Mouse (Mus musculus) intestine, embryonic 15.5 days (tissue): ENCODE measurements around the gene Tsc1. TPM values are rescaled to one million over a fixed set of nuclear protein-coding genes. Genes with fewer than 3 reads are reported as not detected.

Experiments used
- ATAC-seq: fragments of 200-750 bp; cut with Nextera tagmentation; 2 replicates; pipeline ENCODE4 v1.8.0; 2017; ENCODE audit warnings: moderate TSS enrichment, moderate library complexity
- H3K27ac ChIP-seq: fragments of 300-500 bp; sonication (generic); 2 replicates; pipeline ENCODE4 v1.5.1; 2015; ENCODE audit warnings: mild to moderate bottlenecking, inconsistent platforms
- H3K27me3 ChIP-seq: fragments of 300-500 bp; sonication (generic); replicated peaks from 2 replicates; pipeline ENCODE4 v1.6.1; 2015; ENCODE audit warnings: inconsistent platforms
- H3K36me3 ChIP-seq: fragments of 300-500 bp; sonication (generic); 2 replicates; pipeline ENCODE4 v1.6.1; 2015; ENCODE audit warnings: inconsistent platforms
- H3K4me1 ChIP-seq: fragments of 300-500 bp; sonication (generic); replicated peaks from 2 replicates; pipeline ENCODE4 v1.6.1; 2015; ENCODE audit warnings: inconsistent platforms
- H3K4me2 ChIP-seq: fragments of 300-500 bp; sonication (generic); replicated peaks from 2 replicates; pipeline ENCODE4 v1.6.1; 2015; ENCODE audit warnings: mild to moderate bottlenecking, inconsistent platforms
- H3K4me3 ChIP-seq: fragments of 300-500 bp; sonication (generic); replicated peaks from 2 replicates; pipeline ENCODE4 v1.5.1; 2015; ENCODE audit warnings: inconsistent platforms
- H3K9ac ChIP-seq: fragments of 300-500 bp; sonication (generic); 2 replicates; pipeline ENCODE4 v1.6.1; 2015; ENCODE audit warnings: inconsistent platforms
- H3K9me3 ChIP-seq: fragments of 300-500 bp; sonication (generic); 2 replicates; pipeline ENCODE4 v1.6.1; 2016; ENCODE audit warnings: inconsistent platforms
- WGBS: fragments of 180-500 bp; shearing (Covaris S2); methylation state at CpG from one replicate; pipeline ENCODE4 v1.1.7; 2015; 5-methylcytosine and 5-hydroxymethylcytosine counted together
- polyA plus RNA-seq: library from polyadenylated mRNA; unstranded; fragments of >200 nt; fragmentation: Nextera tagmentation; extraction: Ambion mirVana; gene quantifications from 2 replicates; pipeline ENCODE4 v1.2.1, GENCODE M21; 2015

Tsc1 gene
- polyA plus RNA-seq, 1 experiment from 2014 or later: 16.2 TPM

- no peak for ATAC-seq
- WGBS: 59% methylated on average over 3 of the region's 3 CpGs
- Histone ChIP-seq H3K4me1 (no peaks in the 10 kb centered on the region), H3K27me3 (no peaks in the 10 kb centered on the region), H3K4me2 (no peak overlapping the region), H3K27ac (no peak overlapping the region), H3K9me3 (no peaks in the 10 kb centered on the region), H3K9ac (no peak overlapping the region), H3K36me3 (peaks cover 24% of the 10 kb centered on the region; the same call in 1 of the 2 replicates), H3K4me3 (no peak overlapping the region)
These were observed 24.8 kb downstream of the Tsc1 start for GRCm38 (mm10) chr2:28665818-28666217.

DNA sequence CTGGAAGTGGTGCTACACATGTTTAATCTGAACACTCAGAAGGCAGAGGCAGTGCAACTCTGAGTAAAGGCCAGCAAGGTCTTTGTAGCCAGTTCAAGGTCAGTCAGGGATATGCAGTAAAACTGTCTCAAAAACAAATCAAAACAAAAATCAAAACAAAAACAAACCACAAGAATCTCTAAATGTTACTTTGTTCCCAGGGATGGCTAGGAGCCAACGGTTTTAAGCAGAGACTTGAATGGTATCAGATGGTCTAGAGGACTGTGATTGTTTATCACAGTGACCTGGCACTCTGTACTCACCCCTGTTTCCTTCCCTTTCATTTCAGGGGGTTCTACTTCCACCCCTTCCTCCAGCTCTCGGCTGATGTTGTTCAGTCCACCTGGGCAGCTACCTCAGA lies 30.4 kb downstream of the Tsc1 start:
- 83% methylated on average over 2 of the region's 2 CpGs for WGBS
- H3K36me3 ChIP-seq: peaks cover 24% of the 10 kb centered on the region

GRCm38 (mm10) chr2:28676005-28676404 lies 35.0 kb downstream of the Tsc1 start:
- 78% methylated on average over 8 of the region's 8 CpGs for WGBS
- Histone ChIP-seq H3K9me3 (no peaks in the 10 kb centered on the region), H3K4me1 (no peaks in the 10 kb centered on the region), H3K4me2 (no peak overlapping the region), H3K36me3 (peaks cover 41% of the 10 kb centered on the region), H3K9ac (no peak overlapping the region), H3K4me3 (no peak overlapping the region), H3K27ac (no peak overlapping the region), H3K27me3 (no peaks in the 10 kb centered on the region)
- ATAC-seq: no peak

More for the DNA sequence above, 30.4 kb downstream of the Tsc1 start:
- Histone ChIP-seq H3K4me1 (no peaks in the 10 kb centered on the region), H3K9ac (no peak overlapping the region), H3K4me3 (no peak overlapping the region), H3K27ac (no peak overlapping the region), H3K27me3 (no peaks in the 10 kb centered on the region), H3K9me3 (no peaks in the 10 kb centered on the region), H3K4me2 (no peak overlapping the region)
- ATAC-seq: no peak

GRCm38 (mm10) chr2:28680710-28681109 lies 39.7 kb downstream of the Tsc1 start:
- Histone ChIP-seq H3K4me2 (no peak overlapping the region), H3K27me3 (no peaks in the 10 kb centered on the region), H3K27ac (no peak overlapping the region), H3K4me3 (no peak overlapping the region), H3K36me3 (peaks cover 36% of the 10 kb centered on the region), H3K9ac (no peak overlapping the region), H3K4me1 (no peaks in the 10 kb centered on the region), H3K9me3 (no peaks in the 10 kb centered on the region)
- WGBS: 34% methylated on average over 4 of the region's 4 CpGs
- ATAC-seq: no peak

DNA sequence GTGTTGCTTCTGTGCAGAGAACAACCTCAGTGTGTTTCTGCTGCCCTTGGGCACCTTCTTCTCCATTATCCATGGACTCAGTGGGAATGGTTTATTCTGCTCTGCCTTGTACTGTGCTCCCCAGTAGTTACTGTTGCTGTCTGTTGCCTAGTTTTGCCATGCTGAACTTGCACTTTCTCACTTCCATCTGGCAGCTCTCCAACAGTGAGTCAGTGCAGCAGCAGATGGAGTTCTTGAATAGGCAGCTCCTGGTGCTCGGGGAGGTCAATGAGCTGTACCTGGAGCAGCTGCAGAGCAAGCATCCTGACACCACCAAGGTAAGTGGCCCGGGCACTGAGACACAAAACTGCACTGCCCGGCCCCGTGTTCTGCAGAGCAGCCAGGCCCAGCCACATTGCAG lies 40.7 kb downstream of the Tsc1 start:
- Histone ChIP-seq H3K27ac (no peak overlapping the region), H3K27me3 (no peaks in the 10 kb centered on the region), H3K9ac (no peak overlapping the region), H3K4me1 (no peaks in the 10 kb centered on the region), H3K36me3 (peaks cover 37% of the 10 kb centered on the region), H3K9me3 (no peaks in the 10 kb centered on the region), H3K4me2 (no peak overlapping the region), H3K4me3 (no peak overlapping the region)
- no peak for ATAC-seq
- WGBS: 86% methylated on average over 4 of the region's 4 CpGs

DNA sequence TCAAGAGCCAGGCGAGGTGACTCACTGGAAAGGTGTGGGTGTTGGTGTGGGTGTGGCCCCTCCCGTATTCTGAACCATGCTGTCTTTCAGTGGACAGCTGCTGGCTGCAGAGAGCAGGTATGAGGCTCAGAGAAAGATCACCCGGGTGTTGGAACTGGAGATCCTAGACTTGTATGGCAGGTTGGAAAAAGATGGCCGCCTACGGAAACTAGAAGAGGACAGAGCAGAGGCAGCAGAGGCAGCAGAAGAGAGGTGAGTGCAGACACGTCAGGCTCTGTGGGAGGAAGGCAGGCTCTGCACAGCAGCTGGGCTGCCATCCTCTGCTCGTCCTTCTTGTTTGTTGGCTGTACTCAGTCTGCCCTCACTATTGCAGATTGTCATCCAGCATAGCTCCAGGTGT lies 44.9 kb downstream of the Tsc1 start:
- H3K27me3 ChIP-seq: no peaks in the 10 kb centered on the region
- no peaks in the 10 kb centered on the region for H3K9me3 ChIP-seq
- no peaks in the 10 kb centered on the region for H3K4me1 ChIP-seq
- H3K27ac ChIP-seq: no peak overlapping the region
- H3K9ac ChIP-seq: no peak overlapping the region
- 82% methylated on average over 7 of the region's 7 CpGs for WGBS
- ATAC-seq: no peak
- H3K36me3 ChIP-seq: peaks cover 28% of the 10 kb centered on the region; the same call in 1 of the 2 replicates
- H3K4me2 ChIP-seq: no peak overlapping the region
- H3K4me3 ChIP-seq: no peak overlapping the region

GRCm38 (mm10) chr2:28688431-28688830 lies 47.4 kb downstream of the Tsc1 start:
- H3K4me3 ChIP-seq: no peak overlapping the region
- H3K36me3 ChIP-seq: peaks cover 14% of the 10 kb centered on the region; the same call in 1 of the 2 replicates
- H3K9ac ChIP-seq: no peak overlapping the region
- no peak overlapping the region for H3K4me2 ChIP-seq
- H3K27ac ChIP-seq: no peak overlapping the region
- ATAC-seq: no peak
- H3K4me1 ChIP-seq: no peaks in the 10 kb centered on the region
- WGBS: 26% methylated on average over 3 of the region's 3 CpGs
- no peaks in the 10 kb centered on the region for H3K27me3 ChIP-seq
- H3K9me3 ChIP-seq: no peaks in the 10 kb centered on the region

DNA sequence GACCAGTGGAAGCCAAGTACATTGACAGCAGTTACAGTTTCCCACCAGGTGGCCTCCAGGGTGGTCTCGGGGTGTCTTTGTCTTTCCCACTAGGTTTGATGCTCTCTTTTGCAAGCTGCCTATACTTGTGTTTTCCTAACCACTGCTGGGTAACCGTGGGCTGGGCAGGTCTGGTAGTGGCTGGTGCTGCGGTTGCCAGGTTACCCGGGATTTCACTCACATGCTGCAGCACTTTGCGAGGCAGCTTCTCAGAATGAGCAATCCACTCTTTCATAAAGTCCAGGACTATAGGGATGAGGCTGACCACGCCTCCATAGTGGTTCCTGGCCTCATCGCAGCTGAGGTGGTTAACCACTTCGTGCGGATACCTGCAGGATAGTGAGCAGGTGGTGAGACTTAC lies 51.7 kb downstream of the Tsc1 start:
- no peaks in the 10 kb centered on the region for H3K9me3 ChIP-seq
- no peaks in the 10 kb centered on the region for H3K36me3 ChIP-seq
- H3K27ac ChIP-seq: no peak overlapping the region
- H3K27me3 ChIP-seq: no peaks in the 10 kb centered on the region
- H3K4me1 ChIP-seq: no peaks in the 10 kb centered on the region
- no peak overlapping the region for H3K4me3 ChIP-seq
- no peak overlapping the region for H3K4me2 ChIP-seq
- ATAC-seq: no peak
- H3K9ac ChIP-seq: no peak overlapping the region
- 78% methylated on average over 9 of the region's 9 CpGs for WGBS

- WGBS: 77% methylated on average over 5 of the region's 5 CpGs
- Histone ChIP-seq H3K4me2 (no peak overlapping the region), H3K4me1 (peaks cover 3% of the 10 kb centered on the region), H3K27me3 (no peaks in the 10 kb centered on the region), H3K4me3 (no peak overlapping the region), H3K36me3 (no peaks in the 10 kb centered on the region), H3K9me3 (no peaks in the 10 kb centered on the region), H3K27ac (no peak overlapping the region), H3K9ac (no peak overlapping the region)
- ATAC-seq: no peak
These were observed 57.5 kb downstream of the Tsc1 start for GRCm38 (mm10) chr2:28698566-28698965.

- H3K4me2 ChIP-seq: peak within 1 kb of the TSS; percentile 94
- 1% methylated on average over 53 of the region's 53 CpGs for WGBS
- H3K36me3 ChIP-seq: no peaks in the 10 kb centered on the region
- peak; percentile 90 for ATAC-seq
- H3K9ac ChIP-seq: peak within 1 kb of the TSS; percentile 54
- H3K4me1 ChIP-seq: peaks cover 3% of the 10 kb centered on the region
- H3K27me3 ChIP-seq: no peaks in the 10 kb centered on the region
- peak within 1 kb of the TSS; percentile 63 for H3K4me3 ChIP-seq
- H3K9me3 ChIP-seq: no peaks in the 10 kb centered on the region
- H3K27ac ChIP-seq: peak within 1 kb of the TSS; percentile 51; the same call in 1 of the 2 replicates
These were observed 58.6 kb downstream of the Tsc1 start, which contains the start of the genes Spaca9 and Ak8 for GRCm38 (mm10) chr2:28699361-28700335. Gene Spaca9 (minus strand): TSS chr2:28699727. Gene Ak8 (plus strand): TSS chr2:28700164.

DNA sequence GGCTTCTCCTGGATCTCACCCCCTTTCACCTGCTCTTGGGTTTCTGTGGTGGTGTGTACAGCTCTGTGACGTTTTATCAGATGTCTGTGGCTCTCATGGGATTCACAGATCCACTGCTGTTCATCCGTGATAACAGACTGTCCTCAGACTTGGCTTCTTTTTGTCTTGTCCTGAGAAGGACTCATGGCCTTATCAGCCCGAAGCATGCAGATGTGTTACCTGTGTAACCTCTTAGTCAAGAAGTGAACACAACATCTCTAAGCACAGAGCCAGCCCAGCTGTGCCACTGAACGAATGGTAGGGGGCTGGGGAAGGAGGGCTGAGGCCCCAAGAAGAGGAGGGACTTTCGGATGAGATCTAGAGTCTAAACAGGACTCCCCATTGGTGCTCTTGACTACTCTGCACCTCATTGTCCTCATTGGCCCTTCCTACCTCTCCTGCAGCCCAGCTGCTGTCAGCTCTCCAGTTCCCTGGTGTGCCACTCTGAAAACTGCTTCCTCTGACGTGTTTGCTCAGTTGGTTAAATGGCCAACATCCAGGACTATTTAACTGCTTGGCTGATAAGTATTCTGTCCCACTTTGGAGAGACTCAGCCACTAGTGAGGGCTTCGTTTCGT lies 60.7 kb downstream of the Tsc1 start:
- ATAC-seq: no peak
- no peak overlapping the region for H3K27ac ChIP-seq
- H3K9me3 ChIP-seq: no peaks in the 10 kb centered on the region
- H3K4me3 ChIP-seq: no peak overlapping the region
- no peaks in the 10 kb centered on the region for H3K27me3 ChIP-seq
- H3K4me2 ChIP-seq: no peak overlapping the region
- H3K9ac ChIP-seq: no peak overlapping the region
- H3K4me1 ChIP-seq: peaks cover 3% of the 10 kb centered on the region
- 67% methylated on average over 8 of the region's 8 CpGs for WGBS
- H3K36me3 ChIP-seq: no peaks in the 10 kb centered on the region

- no peaks in the 10 kb centered on the region for H3K9me3 ChIP-seq
- 56% methylated on average over 8 of the region's 8 CpGs for WGBS
These were observed 65.1 kb downstream of the Tsc1 start for GRCm38 (mm10) chr2:28706106-28706636.

More at GRCm38 (mm10) chr2:28706106-28706636, 65.1 kb downstream of the Tsc1 start:
- no peak overlapping the region for H3K27ac ChIP-seq
- no peak overlapping the region for H3K9ac ChIP-seq
- no peaks in the 10 kb centered on the region for H3K27me3 ChIP-seq
- ATAC-seq: no peak
- H3K4me3 ChIP-seq: no peak overlapping the region
- no peaks in the 10 kb centered on the region for H3K4me1 ChIP-seq
- H3K4me2 ChIP-seq: no peak overlapping the region
- no peaks in the 10 kb centered on the region for H3K36me3 ChIP-seq
